Mouse (Mus musculus): Measurements from ENCODE around the gene Smarca5. TPM values are rescaled to one million over a fixed set of nuclear protein-coding genes. Genes with fewer than 3 reads are reported as not detected.

The Smarca5 gene
- polyA plus RNA-seq, 1 experiment from 2014 or later: 53.3 TPM

DNA sequence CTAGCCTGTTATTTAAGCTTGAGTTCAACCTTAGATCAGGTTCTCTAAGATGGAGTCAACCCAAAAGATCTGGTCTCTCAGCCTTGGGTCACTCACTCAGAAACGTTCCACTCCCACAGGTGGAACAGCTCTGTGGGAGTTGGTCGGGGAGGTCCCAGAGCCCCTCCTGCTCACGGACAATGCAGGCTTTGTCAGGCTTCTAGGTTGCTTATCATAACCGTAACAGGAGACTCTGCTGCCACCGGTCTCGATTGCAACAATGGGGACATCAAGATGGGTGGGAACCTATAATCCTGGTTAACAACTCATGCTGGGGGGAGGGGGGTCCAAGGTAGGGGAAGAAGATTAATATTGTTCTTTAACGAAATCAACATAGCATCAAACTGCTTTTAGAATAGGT is 13.1 kb upstream of the Smarca5 start:
- no peak overlapping the region for H3K9ac ChIP-seq (replicated peaks; ENCODE audit: low read depth, low read length)
- no peak overlapping the region for H3K4me2 ChIP-seq (ENCODE audit: low read length)
- no peak overlapping the region for H3K27ac ChIP-seq (ENCODE audit: low read length)
- no peaks in the 10 kb centered on the region for H3K9me3 ChIP-seq (ENCODE audit: control insufficient read depth, low read length)
- H3K4me1 ChIP-seq (replicated peaks; ENCODE audit: control insufficient read depth, insufficient read depth, low read length): no peaks in the 10 kb centered on the region
- H3K27me3 ChIP-seq (replicated peaks; ENCODE audit: control insufficient read depth, insufficient read depth, low read length): no peaks in the 10 kb centered on the region
- ATAC-seq: no peak
- WGBS: 59% methylated on average over 7 of the region's 7 CpGs
- no peak overlapping the region for H3K4me3 ChIP-seq (replicated peaks; ENCODE audit: low read length)
- no peaks in the 10 kb centered on the region for H3K36me3 ChIP-seq (ENCODE audit: control insufficient read depth, insufficient read depth)

DNA sequence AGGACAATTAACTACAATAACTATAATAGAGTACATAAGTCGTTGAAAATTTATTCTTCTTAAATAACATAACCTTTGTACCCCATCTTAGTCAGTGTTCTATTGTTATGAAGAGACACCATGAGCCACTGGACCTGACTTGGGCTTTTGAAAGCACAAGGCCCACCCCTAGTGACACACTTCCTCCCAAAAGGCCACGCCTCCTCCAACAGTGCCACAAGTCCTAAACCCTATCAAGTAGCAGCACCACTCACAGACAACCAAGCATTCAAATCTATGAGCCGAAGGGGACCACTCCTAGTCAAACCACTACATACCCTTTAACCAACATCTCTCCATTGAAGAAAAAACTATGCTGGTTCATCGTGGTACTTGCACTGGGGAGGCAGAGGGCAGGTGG is 9.8 kb upstream of the Smarca5 start:
- no peaks in the 10 kb centered on the region for H3K36me3 ChIP-seq (ENCODE audit: control insufficient read depth, insufficient read depth)
- H3K9ac ChIP-seq (replicated peaks; ENCODE audit: low read depth, low read length): no peak overlapping the region
- H3K27me3 ChIP-seq (replicated peaks; ENCODE audit: control insufficient read depth, insufficient read depth, low read length): no peaks in the 10 kb centered on the region
- 85% methylated on average over 4 of the region's 4 CpGs for WGBS
- no peaks in the 10 kb centered on the region for H3K4me1 ChIP-seq (replicated peaks; ENCODE audit: control insufficient read depth, insufficient read depth, low read length)
- no peak for ATAC-seq
- no peak overlapping the region for H3K27ac ChIP-seq (ENCODE audit: low read length)
- H3K9me3 ChIP-seq (ENCODE audit: control insufficient read depth, low read length): no peaks in the 10 kb centered on the region
- no peak overlapping the region for H3K4me3 ChIP-seq (replicated peaks; ENCODE audit: low read length)
- H3K4me2 ChIP-seq (ENCODE audit: low read length): no peak overlapping the region

DNA sequence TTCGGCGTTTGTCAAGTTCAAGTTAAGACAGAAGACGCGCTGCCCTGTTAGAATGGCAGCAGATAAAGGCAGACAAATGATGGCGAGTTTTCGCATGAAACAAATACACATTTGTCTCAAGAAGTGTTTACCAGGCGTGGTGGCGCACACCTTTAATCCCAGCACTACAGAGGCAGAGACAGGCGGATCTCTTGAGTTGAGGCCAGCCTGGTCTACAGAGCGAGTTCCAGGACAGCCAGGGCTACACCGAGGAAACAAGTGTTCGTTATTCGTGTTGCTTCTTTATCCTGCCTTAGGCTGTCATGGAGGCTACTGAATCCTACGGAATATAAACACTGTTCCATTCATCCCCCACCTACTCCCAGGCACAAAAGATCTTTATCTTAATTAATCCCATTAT is 635 bp upstream of the Smarca5 start:
- Histone ChIP-seq H3K9ac (replicated peaks; ENCODE audit: low read depth, low read length) (peak overlapping the region; percentile 69), H3K4me3 (replicated peaks; ENCODE audit: low read length) (peak overlapping the region; percentile 65), H3K27me3 (replicated peaks; ENCODE audit: control insufficient read depth, insufficient read depth, low read length) (no peaks in the 10 kb centered on the region), H3K4me2 (ENCODE audit: low read length) (peak overlapping the region; percentile 69), H3K36me3 (ENCODE audit: control insufficient read depth, insufficient read depth) (peaks cover 3% of the 10 kb centered on the region; the same call in 1 of the 2 replicates), H3K9me3 (ENCODE audit: control insufficient read depth, low read length) (no peaks in the 10 kb centered on the region), H3K4me1 (replicated peaks; ENCODE audit: control insufficient read depth, insufficient read depth, low read length) (peaks cover 10% of the 10 kb centered on the region), H3K27ac (ENCODE audit: low read length) (peak overlapping the region; percentile 94)
- 9% methylated on average over 14 of the region's 14 CpGs for WGBS
- peak; percentile 34 for ATAC-seq

DNA sequence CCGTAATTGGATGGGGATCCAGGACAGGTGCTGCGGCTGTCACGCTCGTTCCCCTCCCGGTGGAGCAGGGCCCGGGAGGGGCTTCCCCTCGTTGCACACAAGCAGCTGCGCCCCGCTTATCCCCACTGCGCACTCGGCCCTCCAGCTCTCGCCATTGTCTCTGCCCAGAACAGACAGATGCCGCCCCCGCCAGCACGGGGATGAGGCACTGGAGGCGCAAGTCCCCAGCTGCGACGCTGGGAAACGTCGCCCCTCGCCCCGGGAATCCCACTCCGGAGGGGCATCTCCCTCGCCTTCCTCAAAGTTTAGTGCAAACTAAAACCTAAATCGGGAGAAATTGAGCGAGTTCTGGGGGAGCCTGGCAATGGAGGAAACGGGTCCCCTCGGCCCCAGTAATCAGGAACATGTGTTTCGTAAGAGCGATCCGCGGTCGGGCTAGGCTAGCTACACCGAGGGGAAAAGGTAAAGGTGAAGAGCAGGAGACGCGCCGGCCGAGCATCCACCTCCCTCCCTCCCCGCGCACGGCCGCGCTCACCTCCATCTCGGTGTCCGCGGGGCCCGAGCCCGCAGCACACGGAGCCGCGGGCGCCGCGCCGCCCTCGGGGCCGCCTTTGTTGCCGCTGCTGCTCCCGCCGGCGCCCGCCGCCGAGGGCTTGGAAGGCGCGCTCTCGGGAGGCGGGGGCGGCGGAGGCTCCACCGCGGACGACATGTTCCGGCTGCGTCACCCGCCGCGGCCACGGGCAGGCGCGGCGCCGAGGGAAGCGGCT is 726 bp downstream of the Smarca5 start:
- WGBS: under 1% methylated on average over 72 of the region's 84 CpGs
- peaks cover 10% of the 10 kb centered on the region for H3K4me1 ChIP-seq (replicated peaks; ENCODE audit: control insufficient read depth, insufficient read depth, low read length)
- ATAC-seq: peak; percentile 55
- H3K27ac ChIP-seq (ENCODE audit: low read length): peak overlapping the region; percentile 98
- H3K36me3 ChIP-seq (ENCODE audit: control insufficient read depth, insufficient read depth): peaks cover 9% of the 10 kb centered on the region
- H3K4me3 ChIP-seq (replicated peaks; ENCODE audit: low read length): peak overlapping the region; percentile 61
- H3K4me2 ChIP-seq (ENCODE audit: low read length): peak overlapping the region; percentile 85
- H3K27me3 ChIP-seq (replicated peaks; ENCODE audit: control insufficient read depth, insufficient read depth, low read length): no peaks in the 10 kb centered on the region
- H3K9me3 ChIP-seq (ENCODE audit: control insufficient read depth, low read length): no peaks in the 10 kb centered on the region
- H3K9ac ChIP-seq (replicated peaks; ENCODE audit: low read depth, low read length): peak overlapping the region; percentile 90

DNA sequence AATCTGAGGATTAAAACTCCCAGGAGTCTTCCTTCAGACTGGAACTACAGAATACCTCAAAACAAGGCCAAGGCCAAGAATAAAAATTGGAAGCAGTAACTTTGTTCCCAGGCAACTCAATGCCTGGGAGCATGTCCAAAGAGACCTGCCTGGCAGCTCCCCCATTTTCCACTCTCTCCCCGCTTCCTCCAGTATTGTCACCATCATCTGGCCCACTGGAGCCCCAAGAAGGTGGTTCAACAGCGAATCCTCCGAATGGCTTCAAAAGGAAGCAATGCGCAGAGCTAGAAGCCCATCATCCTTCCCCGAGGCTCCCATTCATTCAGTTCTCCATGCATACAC is 1.3 kb downstream of the Smarca5 start:
- peak overlapping the region; percentile 61 for H3K4me3 ChIP-seq (replicated peaks; ENCODE audit: low read length)
- peak overlapping the region; percentile 85 for H3K4me2 ChIP-seq (ENCODE audit: low read length)
- no peaks in the 10 kb centered on the region for H3K27me3 ChIP-seq (replicated peaks; ENCODE audit: control insufficient read depth, insufficient read depth, low read length)
- H3K36me3 ChIP-seq (ENCODE audit: control insufficient read depth, insufficient read depth): peaks cover 11% of the 10 kb centered on the region
- H3K9me3 ChIP-seq (ENCODE audit: control insufficient read depth, low read length): no peaks in the 10 kb centered on the region
- peaks cover 10% of the 10 kb centered on the region for H3K4me1 ChIP-seq (replicated peaks; ENCODE audit: control insufficient read depth, insufficient read depth, low read length)
- H3K9ac ChIP-seq (replicated peaks; ENCODE audit: low read depth, low read length): peak overlapping the region; percentile 90
- H3K27ac ChIP-seq (ENCODE audit: low read length): peak overlapping the region; percentile 98
- 0% methylated on average over 5 of the region's 5 CpGs for WGBS
- ATAC-seq: no peak

DNA sequence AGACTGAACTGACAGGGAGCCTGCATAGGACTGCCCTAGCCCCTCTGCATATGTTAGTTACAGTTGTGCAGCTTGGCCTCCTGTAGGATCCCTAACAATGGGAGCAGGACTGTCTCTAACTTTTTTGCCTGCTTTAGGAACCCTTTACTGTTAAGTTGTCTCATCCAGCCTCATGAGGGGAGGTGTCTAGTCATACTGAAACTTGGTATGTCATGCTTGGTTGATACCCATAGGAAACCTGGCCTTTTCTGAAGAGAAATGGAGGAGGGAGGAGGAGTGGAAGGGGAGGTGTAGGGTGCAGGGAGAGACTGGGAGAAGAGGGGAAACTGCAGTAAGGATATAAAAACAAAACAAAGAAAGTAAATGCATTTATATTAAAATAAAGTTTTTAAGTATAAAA is 7.0 kb downstream of the Smarca5 start:
- Histone ChIP-seq H3K4me1 (replicated peaks; ENCODE audit: control insufficient read depth, insufficient read depth, low read length) (peaks cover under 1% of the 10 kb centered on the region; the same call in 1 of the 2 replicates), H3K4me2 (ENCODE audit: low read length) (no peak overlapping the region), H3K9ac (replicated peaks; ENCODE audit: low read depth, low read length) (no peak overlapping the region), H3K4me3 (replicated peaks; ENCODE audit: low read length) (no peak overlapping the region), H3K9me3 (ENCODE audit: control insufficient read depth, low read length) (no peaks in the 10 kb centered on the region), H3K36me3 (ENCODE audit: control insufficient read depth, insufficient read depth) (peaks cover 18% of the 10 kb centered on the region), H3K27ac (ENCODE audit: low read length) (no peak overlapping the region), H3K27me3 (replicated peaks; ENCODE audit: control insufficient read depth, insufficient read depth, low read length) (no peaks in the 10 kb centered on the region)
- ATAC-seq: no peak

DNA sequence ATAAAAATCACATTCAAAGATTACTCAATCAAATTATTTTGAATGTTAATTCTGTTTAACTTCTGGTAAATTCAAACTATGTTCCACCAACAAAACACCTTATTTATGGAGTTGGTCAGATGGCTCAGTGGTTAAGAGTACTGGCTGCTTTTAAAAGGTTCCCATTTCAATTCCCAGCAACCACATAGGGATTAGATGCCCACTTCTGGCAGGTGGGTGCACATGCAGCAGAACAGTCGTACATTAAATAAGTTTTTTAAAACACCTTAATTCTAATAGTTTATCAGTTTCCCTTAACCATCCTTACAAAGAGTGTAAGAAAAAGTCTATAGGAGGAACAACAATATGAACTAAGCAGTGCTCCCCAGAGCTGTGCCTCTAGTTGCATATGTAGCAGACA is 24.8 kb downstream of the Smarca5 start:
- no peak overlapping the region for H3K27ac ChIP-seq (ENCODE audit: low read length)
- WGBS: 86% methylated on average over 1 of the region's 1 CpGs
- H3K36me3 ChIP-seq (ENCODE audit: control insufficient read depth, insufficient read depth): peaks cover 23% of the 10 kb centered on the region
- no peak overlapping the region for H3K4me3 ChIP-seq (replicated peaks; ENCODE audit: low read length)
- no peaks in the 10 kb centered on the region for H3K4me1 ChIP-seq (replicated peaks; ENCODE audit: control insufficient read depth, insufficient read depth, low read length)
- no peak for ATAC-seq
- no peaks in the 10 kb centered on the region for H3K9me3 ChIP-seq (ENCODE audit: control insufficient read depth, low read length)
- H3K27me3 ChIP-seq (replicated peaks; ENCODE audit: control insufficient read depth, insufficient read depth, low read length): no peaks in the 10 kb centered on the region
- no peak overlapping the region for H3K4me2 ChIP-seq (ENCODE audit: low read length)
- no peak overlapping the region for H3K9ac ChIP-seq (replicated peaks; ENCODE audit: low read depth, low read length)

DNA sequence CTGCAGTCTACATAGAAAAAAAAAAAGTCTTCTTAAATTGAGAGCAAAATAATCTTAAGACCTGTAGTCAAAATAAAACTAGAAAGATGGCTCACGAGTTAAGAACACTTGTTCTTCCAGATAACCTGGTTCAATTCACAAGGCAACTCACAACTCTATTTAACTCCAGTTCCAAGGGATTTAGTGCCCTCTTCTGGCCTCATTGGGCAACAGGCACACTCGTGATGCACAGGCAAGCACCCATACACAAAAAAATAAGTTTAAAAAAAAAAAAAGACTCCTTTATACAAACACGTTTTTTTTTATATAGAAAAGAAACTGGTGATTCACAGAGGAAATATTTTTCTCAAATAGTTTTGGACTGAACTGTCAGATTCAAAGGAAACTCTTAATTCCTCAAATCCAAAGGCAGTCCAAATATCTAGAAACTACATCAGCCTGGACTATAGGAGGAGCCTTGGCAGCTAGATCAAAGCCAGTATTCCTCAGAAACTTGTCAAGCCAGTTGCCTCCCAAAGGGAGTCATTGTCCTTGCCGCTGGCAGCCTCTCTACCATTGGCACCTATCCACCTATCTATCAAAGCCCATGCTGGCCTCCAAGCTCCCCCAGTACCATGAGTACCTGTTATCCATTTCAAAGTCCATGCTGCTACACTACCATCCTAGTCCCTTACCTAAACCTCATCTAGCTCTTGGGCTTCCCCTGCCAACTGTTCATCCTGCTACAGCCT is 28.5 kb downstream of the Smarca5 start:
- no peak overlapping the region for H3K4me3 ChIP-seq (replicated peaks; ENCODE audit: low read length)
- H3K9ac ChIP-seq (replicated peaks; ENCODE audit: low read depth, low read length): no peak overlapping the region
- no peak overlapping the region for H3K27ac ChIP-seq (ENCODE audit: low read length)
- no peaks in the 10 kb centered on the region for H3K27me3 ChIP-seq (replicated peaks; ENCODE audit: control insufficient read depth, insufficient read depth, low read length)
- 62% methylated on average over 4 of the region's 4 CpGs for WGBS
- no peak for ATAC-seq
- no peaks in the 10 kb centered on the region for H3K4me1 ChIP-seq (replicated peaks; ENCODE audit: control insufficient read depth, insufficient read depth, low read length)
- no peaks in the 10 kb centered on the region for H3K9me3 ChIP-seq (ENCODE audit: control insufficient read depth, low read length)
- no peak overlapping the region for H3K4me2 ChIP-seq (ENCODE audit: low read length)
- H3K36me3 ChIP-seq (ENCODE audit: control insufficient read depth, insufficient read depth): peaks cover 37% of the 10 kb centered on the region

DNA sequence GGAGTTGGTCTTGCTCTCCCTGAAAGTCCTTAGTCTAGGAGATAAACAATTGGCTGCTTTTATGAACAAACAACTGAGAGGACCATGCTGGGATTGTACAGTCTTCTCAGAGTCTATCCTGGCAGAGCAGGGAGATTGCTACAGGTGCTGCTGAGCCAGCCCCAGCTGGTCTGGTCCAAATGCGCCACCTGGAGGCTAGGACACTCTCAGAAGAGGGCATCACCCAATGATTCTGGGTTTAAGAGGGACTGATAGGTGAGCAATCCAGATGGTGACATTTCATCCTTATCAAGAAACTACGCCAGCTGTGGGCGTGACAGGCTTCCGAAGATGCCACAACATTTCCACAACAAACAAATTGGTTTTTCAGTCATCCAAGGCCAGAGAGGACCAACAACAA is 51.2 kb downstream of the Smarca5 start:
- H3K9me3 ChIP-seq (ENCODE audit: control insufficient read depth, low read length): no peaks in the 10 kb centered on the region
- ATAC-seq: peak; percentile 80
- H3K4me3 ChIP-seq (replicated peaks; ENCODE audit: low read length): no peak overlapping the region
- 52% methylated on average over 4 of the region's 4 CpGs for WGBS
- H3K9ac ChIP-seq (replicated peaks; ENCODE audit: low read depth, low read length): no peak overlapping the region
- H3K4me2 ChIP-seq (ENCODE audit: low read length): no peak overlapping the region
- no peak overlapping the region for H3K27ac ChIP-seq (ENCODE audit: low read length)
- no peaks in the 10 kb centered on the region for H3K36me3 ChIP-seq (ENCODE audit: control insufficient read depth, insufficient read depth)
- no peaks in the 10 kb centered on the region for H3K4me1 ChIP-seq (replicated peaks; ENCODE audit: control insufficient read depth, insufficient read depth, low read length)
- H3K27me3 ChIP-seq (replicated peaks; ENCODE audit: control insufficient read depth, insufficient read depth, low read length): no peaks in the 10 kb centered on the region
